Mouse (Mus musculus) CD4-positive, CD25-positive, alpha-beta regulatory T cell, adult 4 months (primary cell): ENCODE data around the gene Ctnna2. TPM values are rescaled to one million over a fixed set of nuclear protein-coding genes. Genes with fewer than 3 reads are reported as not detected.

ENCODE experiments used
- ATAC-seq: one replicate; pipeline ENCODE4 v1.8.0; 2017
- polyA plus RNA-seq, 2 experiments: library from polyadenylated mRNA; unstranded; fragments of 100-300 nt; shearing (Covaris generic); gene quantifications; one replicate each; pipeline ENCODE4 v1.2.1; 2017

The Ctnna2 gene
- polyA plus RNA-seq, 2 experiments from 2014 or later, result not detected

GRCm38 (mm10) chr6:77120510-77120909 lies 859.0 kb downstream of the Ctnna2 start:
- no peak for ATAC-seq

- no peak for ATAC-seq
Observed at GRCm38 (mm10) chr6:77109095-77109945, 870.2 kb downstream of the Ctnna2 start.

DNA sequence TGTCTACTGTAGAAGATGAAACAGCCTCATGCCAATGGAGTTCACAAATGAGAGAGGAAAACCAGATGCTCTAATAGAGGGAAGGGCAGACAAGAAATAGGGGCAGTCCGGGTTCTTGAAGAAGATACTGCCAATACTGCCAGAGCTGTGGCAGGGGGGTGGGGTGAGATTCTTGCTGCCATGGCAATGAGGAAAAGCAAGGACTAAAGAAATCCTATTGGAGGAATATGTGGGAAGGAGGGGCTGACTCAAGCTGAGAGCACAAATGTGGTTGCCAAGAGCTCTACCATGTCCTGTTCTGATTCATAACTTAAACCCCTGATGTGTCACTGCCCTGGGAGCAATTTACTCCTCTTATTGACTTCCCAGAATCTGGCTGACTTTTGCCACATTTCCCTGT lies 878.5 kb downstream of the Ctnna2 start:
- ATAC-seq, result no peak

- no peak for ATAC-seq
Observed at GRCm38 (mm10) chr6:77098540-77098939, 881.0 kb downstream of the Ctnna2 start.

DNA sequence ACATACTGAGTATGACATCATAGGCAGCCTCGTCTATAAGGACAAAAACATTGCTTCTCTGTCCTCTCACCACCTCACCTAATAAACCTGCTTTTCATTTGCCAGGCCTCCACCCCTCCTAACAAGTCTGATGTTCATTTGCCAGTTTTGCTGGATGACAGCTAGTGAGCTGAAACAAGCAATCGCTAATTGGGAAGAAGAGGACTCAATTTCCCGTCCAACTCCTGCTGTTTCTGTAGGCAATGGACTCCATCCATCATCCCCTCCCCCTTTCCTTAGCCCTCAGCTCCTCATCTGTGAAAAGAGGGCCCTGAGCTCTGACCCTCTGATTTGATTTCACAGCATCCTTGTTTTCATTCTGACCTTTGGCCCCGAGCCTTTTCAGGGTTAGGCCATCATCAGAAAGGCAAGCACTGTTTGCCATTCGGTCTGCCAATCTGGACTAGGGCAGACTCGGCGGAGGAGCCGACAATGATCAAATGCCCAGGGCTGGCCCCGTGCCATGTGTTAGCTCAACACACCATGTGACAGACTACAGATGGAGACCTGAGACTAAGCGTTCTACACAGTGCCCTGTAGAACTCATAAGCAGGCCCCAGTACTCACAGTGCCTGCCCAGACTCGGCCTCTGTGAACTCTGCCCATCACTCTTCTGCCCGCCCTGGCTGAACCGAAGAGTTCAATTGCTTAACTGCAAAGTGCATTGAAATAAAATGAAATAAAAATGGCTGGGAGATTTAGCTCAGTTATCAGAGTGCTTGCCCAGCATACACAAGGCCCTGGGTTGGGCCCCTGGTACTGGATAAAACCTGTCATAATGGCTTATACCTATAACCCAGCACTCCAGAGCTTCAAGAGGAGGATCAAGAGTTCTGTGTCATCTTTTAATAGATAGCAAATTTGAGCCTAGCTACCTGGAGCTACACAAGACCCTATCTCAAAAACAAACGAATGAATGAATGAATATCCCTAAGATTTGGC lies 903.8 kb downstream of the Ctnna2 start:
- no peak for ATAC-seq

DNA sequence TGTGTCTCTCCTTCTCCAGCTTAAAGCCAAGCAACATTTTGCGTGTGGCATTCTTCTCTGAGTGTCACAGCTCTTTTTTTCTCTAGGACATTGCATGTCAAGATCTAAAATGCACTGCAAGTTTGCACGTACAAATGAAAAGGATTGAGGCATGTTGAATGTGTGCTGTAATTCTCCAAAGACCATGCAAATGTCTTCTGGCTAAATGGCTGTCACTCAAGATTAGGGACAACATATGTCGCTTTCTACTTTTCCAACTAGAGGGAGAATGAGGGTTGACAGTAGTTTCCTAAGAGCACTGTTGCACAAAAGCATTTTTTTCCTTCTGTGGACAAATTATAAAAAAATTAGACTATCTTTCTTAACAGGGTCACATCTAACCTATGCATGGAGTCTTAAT lies 909.9 kb downstream of the Ctnna2 start:
- ATAC-seq, result no peak

- ATAC-seq, result no peak
Observed at GRCm38 (mm10) chr6:77050690-77051089, 928.8 kb downstream of the Ctnna2 start.

GRCm38 (mm10) chr6:77050193-77050592 lies 929.3 kb downstream of the Ctnna2 start:
- no peak for ATAC-seq

- no peak for ATAC-seq
Observed at GRCm38 (mm10) chr6:77047568-77047967, 931.9 kb downstream of the Ctnna2 start.

DNA sequence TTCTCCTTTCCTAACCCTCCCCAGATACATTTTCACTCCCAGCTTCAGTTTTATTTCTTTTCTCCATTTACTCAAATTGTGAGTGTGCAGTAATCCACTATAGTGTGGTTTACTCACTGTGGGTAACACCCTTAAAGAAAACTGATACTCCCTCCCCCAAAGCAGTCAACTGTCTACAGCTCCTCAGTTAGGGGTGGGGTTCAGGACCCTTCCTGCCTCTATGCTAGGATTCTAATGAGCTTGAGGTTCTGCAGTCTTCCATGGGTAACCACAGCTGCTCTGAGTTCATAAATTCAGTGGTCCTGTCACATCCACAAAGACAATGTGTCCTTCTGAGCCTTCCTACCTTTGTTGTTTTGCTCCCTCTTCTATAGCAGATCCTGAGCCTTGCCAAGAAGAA lies 954.4 kb downstream of the Ctnna2 start:
- ATAC-seq, result no peak

DNA sequence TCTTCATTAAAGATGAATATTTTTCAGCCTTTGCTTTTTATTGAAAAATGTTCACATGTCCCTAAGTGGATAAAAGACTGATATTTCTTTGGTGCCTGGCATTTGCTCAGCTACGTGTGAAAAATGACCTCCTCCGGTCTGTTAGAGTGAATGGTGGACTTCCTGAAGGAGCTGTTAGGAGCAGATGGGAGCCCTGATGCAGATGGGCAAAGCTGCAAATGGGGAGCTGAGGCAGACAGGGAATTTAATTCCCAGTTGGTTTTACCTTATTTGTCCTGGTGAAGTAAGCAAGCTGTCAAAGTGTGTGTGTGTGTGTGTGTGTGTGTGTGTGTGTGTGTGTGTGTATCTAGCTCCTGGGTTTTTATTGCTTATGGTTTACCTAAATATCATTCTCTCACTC lies 966.3 kb downstream of the Ctnna2 start:
- ATAC-seq, result no peak

DNA sequence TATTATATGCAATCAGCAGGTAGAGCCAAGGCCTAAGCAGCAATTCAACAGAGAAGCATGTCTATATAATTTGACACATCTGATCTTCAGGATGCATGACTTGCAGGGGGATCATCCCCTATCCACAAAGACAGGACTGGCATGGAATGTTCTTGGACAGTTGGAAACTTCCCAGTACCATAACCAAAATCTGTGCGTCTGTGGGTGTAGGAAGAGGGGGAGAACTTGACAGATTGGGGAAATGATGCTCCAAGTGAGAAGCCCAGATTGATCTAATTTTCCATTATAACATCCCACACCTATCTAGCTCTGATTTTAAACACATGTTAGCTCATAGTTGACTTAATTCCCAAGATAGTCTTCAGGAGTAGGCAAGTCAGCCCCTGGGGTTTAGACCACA lies 968.5 kb downstream of the Ctnna2 start:
- ATAC-seq, result no peak

DNA sequence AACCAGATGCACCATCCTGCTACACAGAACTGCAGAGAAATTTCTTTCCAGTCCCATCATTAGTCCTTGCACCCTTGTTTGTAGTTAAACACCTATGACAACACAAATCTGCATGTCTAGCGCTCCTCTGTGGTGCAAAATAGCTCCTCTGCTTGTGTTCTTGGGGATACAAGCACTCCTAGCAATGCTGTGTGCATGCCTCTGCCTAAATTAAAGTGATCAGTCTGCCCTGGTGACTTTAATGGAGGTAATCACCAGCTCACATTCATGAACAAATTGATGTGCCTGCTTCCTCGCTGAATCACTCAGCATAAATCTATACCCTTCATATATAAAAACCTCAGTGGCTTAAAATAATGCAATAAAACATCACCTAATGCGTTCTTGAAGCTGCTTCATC lies 987.4 kb downstream of the Ctnna2 start:
- ATAC-seq, result no peak

- ATAC-seq, result no peak
Observed at GRCm38 (mm10) chr6:76984773-76985172, 994.7 kb downstream of the Ctnna2 start.

DNA sequence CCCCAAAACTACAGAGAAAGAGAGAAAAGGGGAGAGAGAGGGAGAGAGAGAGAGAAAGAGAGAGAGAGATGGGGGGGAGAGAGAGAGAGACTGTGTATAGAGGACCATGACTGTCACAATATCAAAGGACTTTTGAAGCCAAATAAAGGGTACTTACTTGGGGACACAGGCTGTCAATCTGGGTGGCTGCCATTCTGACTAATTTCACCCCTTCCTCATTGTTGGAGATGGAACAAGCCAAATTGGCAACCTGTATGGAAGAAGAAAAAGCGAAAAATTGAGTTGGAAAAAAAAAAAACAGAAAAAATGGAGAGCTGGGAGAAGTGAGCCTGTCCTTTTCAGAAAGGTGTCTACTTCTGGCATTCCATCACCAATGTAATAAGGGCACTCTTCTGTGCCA lies 997.8 kb downstream of the Ctnna2 start:
- ATAC-seq, result no peak

DNA sequence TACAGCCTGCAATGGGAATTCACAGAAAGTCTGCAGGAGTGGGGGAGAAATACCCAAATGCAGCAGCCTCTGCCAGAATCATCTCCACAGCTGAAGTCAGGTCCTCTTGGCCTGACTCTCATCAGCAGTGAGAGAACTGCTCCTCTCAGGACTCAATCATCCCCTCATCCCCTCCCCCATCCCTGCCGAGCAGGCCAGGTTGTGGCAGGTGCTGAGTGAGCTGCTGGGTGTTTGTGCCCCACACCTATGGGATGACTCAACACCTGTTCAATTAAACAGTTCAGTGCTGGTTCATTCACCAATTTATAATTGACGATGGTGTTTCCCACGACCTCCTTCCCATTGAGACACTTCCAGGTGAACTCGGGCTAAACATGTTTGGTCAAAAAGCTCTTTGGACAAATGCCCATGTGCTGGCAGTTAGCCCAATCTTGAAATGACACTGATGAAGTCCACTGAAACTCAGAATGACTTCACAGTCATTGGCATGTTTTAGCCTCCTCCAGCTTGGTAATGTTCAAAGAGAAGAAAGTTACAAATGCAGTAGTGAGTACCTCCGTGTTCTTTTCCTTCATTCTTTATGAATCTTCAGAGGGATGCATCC lies 1000.1 kb downstream of the Ctnna2 start:
- no peak for ATAC-seq

GRCm38 (mm10) chr6:76977817-76978216 lies 1001.7 kb downstream of the Ctnna2 start:
- ATAC-seq, result no peak

GRCm38 (mm10) chr6:76974297-76974696 lies 1005.2 kb downstream of the Ctnna2 start:
- no peak for ATAC-seq

GRCm38 (mm10) chr6:76964998-76965432 lies 1014.5 kb downstream of the Ctnna2 start:
- ATAC-seq, result no peak

DNA sequence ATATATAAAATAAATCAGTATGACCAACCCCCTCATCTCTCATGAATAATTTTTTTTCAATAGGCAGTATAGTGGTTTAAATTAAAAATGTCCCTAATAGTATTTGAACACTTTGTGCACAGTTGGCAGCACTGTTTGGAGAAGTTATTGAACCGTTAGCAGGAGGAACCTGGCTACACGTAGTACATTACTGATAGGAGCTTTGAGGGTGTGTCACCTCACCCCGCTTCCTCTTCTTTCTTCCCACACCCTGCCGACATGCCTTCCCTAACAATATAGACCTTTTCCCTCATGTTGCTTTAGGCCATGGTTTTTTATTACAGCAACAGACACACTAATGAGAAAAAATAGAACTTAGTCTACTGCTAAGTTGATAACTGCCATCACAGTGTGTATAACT lies 1071.4 kb downstream of the Ctnna2 start:
- no peak for ATAC-seq

DNA sequence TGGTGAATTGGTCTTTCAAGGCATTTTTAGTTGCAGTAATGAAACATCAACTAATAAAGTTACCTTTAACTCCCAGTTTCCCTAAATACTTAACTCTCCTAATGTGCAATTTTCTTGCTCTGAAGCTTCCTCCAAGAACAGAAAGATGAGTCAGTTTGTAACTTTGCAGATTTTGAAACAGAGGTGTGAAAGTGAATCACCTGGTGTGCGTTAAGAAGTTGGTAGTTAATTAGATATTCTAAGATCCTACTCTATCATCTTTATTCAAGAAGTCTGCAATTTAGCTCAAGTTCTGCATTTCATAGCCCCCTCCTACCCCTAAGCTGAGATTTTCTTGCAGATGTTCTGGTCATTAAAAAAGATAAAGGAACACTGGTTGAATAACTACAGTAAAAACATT lies 1082.3 kb downstream of the Ctnna2 start:
- ATAC-seq, result no peak
